Mouse (Mus musculus): ENCODE data around the gene Gm21913.
"Not testable (repeated sequence)": the region's sequence is repeated elsewhere in the genome, so short reads cannot be mapped to it uniquely, and the experiment has no call there.

Gm21913 gene

DNA sequence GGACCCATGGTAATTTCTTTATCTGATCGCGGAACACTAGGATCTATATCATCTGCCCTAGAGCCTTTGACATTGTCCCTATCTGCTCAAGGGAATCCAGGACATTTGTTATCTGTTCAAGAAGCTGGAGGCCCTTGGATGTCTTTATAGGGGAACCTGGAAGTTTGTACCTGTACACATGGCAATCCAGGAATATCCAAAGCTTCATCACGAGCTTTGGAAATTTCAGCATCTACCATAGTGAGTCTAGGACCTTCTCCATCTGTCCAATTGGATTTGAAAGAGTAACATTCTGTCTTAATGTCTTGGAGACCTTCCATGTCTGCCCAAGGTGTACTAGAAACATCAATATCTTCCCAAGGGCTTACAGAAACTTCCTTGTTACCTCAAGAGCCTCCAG lies at the start of gene Gm21913:
Gene Gm21913 (plus strand): TSS at position 301 of the 400 bp plus-strand sequence.
- DNase-seq: not testable (repeated sequence)

Measured in lung, postnatal 36 days (tissue).